Mouse (Mus musculus) right cerebral cortex, postnatal 10 days (tissue): ENCODE results near the gene Tox4.

Experiments
- DNase-seq, 2 experiments: peaks; one replicate each; pipeline ENCODE4 v3.0.0; 2021; ENCODE audit warnings: low spot score in 2 of 2

Tox4 gene

DNA sequence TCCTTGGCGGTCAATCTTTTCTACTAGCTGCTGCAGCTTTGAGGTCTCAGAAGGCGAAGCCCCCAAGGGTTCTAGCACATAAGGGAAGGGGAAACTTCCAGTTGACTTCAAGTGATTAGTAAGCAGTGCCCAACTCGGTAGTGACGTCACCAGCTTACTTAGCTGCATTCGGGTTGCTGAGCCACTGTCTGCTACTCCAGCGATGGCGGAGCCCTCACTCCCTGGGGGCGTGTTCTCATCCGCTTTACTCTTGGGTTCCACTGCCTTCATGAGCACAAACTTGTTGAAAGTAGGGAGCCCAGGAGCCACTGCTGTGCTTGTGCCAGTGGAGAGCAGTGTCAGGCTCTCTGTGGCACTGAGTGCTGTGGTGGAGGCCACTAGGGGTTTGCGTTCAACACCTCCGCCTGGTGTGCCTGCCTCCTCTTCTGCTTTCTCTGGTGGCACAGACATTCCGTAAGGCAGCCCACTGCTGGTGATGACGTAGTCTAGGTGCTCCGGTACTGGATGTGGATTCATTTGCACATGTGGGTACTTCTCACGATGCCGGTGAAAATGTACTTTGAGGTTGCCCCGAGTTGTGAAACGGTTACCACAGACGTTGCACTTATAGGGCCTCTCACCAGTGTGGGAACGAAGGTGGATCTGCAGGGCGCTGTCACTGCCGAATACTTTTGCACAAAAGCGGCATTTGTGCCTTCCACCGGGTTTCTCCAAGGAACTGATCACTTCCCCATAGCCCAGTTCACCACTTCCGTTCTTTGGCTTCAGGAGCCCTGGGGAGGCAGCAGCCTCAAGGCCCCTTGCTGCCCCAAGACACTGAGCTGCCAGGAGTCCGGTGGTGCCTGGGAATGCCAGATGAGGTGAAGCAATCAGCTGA is 35.2 kb downstream of the Tox4 start:
- peak in 1 of 2 experiments; percentile 38 for DNase-seq

GRCm38 (mm10) chr14:52314808-52315150 is 35.8 kb downstream of the Tox4 start:
- peak in 1 of 2 experiments; percentile 49 for DNase-seq

DNA sequence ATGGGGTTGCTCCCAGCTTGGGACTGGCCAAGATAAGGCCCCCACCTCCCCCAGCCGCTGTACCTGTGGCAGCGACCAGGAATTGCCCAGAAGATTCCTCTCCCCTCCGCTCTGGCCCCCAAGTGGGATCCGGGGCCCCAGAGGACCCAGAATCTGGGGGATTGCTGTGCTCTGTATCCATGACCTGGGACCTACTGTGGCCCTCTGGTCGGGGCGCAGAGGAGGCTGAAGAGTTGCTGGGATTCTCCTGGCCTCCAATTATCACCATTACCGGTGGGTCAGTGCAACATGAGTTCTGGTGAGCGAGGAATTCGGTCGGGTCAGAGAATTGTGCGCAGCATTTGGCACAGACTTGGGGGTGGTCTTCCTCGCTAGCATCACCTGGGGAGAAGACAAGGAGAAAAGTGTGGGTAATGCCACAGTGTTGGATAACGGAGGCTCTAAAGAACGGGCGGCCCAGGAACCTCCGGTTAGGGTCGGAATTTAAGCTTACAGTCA is 36.4 kb downstream of the Tox4 start:
- DNase-seq: no peak

DNA sequence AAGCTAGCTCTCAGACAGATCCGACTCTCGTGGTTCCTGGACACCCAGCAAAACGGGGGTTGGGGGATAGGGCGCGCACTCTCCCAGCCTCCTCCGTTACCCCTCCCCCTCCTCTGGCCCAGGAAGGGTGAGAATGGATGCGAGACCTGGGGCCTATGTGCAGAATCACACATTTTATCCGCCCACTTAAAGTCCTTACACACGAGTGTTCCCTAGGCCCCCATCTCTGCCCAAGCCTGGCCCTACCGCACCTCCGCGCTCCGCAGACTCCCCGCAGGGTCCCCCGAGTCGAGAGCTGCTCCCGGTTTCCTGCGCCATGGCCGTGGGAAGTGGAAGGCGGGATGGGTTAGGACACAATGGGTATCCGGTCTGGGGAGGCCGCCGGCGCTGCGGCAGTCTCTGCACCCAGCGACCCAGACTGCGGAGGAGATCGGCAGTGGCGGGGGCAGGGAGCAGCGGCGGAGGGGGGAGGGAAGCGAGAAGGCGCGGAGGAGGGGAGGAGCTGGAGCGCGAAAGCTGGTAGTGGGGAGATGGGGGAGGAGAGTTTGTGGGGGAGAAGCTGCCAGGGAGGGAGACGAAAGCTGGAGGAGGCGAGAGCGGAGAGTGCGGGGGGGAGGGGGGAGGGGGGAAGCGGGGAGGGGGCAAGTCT is 37.0 kb downstream of the Tox4 start:
- DNase-seq: peak; percentile 87 to 89

DNA sequence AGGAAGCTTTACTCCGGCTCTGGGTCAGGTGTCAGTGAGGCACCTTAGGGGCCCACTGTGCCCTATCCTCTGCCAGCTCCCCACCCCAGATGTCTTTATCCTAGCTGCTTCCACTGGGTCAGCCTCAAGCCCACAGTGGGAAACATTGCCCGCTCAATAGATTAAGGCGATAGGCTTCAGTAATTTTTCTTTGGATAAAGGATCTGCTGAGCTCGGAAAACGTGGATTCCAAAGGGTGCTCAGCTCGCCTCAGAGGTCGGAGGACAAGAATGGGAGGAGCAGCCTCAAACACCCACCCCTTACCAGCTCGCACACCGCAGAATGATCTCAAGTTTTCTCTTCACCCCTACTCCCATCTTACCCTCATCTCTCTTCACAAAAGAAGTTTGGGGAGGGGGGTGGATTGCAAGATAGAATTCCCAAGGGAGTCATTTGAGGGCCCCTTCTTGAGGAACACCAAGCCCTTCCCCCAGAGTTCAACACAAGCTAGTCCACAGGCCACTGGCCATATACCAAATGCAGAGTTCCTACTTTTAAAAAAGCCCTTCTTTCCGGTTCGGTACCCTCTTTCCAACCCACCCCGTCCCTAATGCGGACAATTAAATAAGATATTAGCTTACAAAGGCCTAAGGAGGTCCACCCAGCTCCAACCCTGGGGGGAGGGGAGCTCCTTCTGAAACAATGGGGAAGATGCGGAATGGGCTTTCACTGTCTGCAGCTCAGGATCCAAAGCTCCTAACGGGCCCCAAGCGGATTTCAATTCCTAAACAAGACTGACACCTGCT is 37.7 kb downstream of the Tox4 start:
- DNase-seq: peak in 1 of 2 experiments; percentile 47

GRCm38 (mm10) chr14:52319361-52319760 is 40.4 kb downstream of the Tox4 start:
- DNase-seq: no peak

DNA sequence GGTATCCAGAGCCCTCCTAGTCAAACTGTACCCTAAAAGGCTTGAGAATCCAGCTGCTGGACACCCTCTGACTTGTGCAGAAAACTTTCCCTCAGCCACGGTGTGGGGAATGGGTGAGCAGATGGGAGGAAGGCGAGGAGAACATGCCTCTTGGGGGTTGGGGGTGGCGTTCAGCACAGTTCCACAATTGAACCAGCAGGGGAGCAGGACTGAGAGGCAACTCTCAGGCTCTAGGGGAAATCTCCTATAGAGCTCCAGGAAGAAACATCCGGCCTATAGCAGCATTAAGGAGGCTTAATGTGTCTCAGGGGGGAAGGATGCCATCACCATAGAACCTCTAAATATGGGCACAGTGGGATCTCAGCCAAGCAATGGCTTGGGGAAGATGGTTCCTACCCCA is 46.9 kb downstream of the Tox4 start:
- DNase-seq: peak in 1 of 2 experiments; percentile 35

DNA sequence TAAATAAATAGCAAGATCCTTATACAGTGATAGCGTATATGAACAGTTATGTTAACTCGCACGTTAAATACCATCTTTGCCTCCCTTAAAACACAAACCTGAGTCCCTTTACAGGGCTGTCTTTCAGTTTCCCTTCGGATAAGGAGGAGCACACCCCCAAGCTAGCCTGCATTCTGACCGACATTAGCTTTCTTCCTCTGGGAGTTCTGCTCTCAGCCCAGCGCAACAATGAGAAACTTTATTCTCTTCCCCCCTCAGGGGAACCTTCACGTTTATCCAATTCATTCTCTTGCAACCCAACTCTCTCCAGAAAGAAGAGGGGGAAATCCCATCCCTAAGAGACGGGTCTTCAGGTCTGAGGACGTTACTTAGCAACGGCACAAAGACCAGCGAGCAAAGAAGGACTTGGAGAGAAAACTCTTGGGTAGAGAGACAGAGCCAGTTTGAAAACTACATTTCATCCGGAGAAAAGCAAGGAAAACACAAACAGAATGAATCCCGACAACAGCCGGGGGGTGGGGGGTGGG is 48.5 kb downstream of the Tox4 start:
- peak; percentile 26 to 44 for DNase-seq

- peak in 1 of 2 experiments; percentile 41 for DNase-seq
Observed at GRCm38 (mm10) chr14:52327910-52328812, 49.2 kb downstream of the Tox4 start, which contains the start of gene Sall2. Gene Sall2, minus strand, starts transcription at chr14:52328762.

DNA sequence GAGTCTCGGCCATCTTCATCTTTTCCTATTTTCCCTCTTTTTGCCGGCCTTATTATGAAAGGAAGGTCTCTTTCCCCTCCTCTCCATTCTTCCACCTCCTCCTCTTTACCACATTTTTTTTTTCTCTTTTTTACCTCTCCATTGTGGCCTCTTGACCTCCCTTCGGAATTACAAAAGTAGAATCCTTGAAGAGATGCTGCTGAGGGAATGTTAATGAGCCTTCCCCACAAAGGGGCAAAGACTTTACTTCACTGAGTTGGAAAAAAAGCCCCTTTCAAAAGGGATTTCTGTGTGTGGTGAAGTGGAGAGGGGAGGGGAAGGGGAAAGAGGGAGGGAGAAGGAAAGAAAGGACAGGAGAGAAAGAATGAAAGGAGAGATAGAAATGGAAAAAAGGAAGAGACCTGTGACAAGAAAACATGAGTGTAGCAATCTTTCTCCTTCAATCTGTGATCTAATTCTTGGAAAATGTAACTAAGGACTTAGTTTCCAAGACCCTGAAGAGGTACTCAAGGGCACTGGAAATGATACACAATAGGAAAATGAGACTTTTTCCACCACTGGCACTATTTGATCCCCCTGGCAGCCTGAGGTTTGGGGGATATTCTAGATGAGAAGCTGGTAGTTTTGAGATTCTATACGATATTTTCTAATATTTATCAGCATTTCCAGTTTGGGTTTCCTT is 52.3 kb downstream of the Tox4 start:
- DNase-seq: no peak

DNA sequence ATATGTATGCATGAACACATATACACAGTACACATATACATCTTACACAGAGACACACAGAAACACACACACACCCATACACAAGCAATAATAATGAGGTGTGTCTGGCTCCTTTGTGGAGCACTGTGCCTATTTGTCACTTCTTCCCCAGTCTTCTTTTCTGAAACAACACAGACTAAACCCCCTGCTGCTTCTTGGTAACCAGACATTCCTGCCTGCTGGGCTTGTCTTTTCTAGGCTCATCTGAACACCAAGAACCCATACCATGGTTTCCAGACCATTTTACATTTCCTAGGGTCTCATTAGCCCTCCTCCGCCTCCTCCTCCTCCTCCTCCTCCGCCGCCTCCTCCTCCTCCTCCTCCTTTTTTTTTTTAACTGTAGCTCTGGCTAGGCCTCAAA is 53.2 kb downstream of the Tox4 start:
- DNase-seq: no peak

GRCm38 (mm10) chr14:52338751-52339511 is 60.0 kb downstream of the Tox4 start:
- DNase-seq: peak; percentile 81 to 85

DNA sequence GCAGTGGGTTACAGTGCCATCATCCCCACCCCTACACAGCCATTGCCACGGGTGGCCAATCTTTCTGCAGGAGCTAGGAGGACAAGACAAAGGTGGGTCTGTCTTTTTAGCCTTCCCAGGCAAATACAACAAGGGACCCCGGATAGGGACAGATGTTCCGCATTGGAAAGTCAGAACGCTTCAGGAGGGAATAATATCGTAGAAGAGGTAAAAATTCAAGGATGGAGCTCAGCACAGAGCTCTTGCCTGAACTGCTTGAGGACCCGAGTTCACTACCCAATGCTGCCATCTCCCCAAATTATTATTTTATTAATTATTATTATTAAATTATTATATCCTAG is 60.5 kb downstream of the Tox4 start:
- DNase-seq: no peak
